Mouse (Mus musculus) embryo, embryonic 11.5 days (tissue): Measurements from ENCODE around the gene Ier3.

ENCODE experiments used
- DNase-seq: peaks from one replicate; pipeline ENCODE4 v3.0.0-alpha.2; 2012; ENCODE audit warnings: low read depth, low spot score

Gene Ier3

DNA sequence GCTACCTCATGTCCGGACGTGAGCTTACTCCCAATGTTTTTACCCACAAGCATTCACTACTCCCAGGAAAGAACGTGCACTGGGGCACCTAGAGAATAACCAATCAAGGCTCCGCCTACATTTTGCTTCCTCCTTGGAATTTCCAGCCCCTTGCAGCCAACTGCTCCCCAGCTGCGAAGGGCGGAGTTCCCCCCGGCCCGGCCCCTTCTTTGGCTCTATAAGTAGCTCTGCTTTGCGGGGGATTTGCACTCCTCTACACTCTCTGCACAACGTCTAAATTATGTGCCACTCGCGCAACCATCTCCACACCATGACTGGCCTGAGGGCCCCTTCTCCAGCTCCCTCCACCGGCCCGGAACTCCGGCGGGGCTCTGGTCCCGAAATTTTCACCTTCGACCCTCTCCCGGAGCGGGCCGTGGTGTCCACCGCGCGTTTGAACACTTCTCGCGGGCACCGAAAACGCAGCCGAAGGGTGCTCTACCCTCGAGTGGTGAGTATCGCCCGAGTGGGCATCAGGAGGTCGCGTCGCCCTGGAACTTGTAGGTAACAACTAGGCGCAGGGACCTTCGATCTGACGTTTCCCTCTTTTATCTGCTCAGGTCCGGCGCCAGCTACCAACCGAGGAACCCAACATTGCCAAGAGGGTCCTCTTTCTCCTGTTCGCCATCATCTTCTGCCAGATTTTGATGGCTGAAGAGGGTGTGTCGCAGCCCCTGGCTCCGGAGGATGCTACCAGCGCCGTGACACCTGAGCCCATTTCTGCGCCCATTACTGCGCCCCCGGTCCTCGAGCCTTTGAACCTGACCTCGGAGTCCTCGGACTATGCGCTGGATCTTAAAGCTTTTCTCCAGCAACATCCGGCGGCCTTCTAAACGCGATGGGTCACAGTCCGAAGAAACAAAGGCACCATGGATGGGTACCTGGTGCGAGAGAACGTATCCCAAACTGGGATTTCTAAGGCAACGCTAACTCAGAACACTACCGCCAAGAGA is at the start of gene Ier3:
Gene Ier3 (plus strand): TSS at position 246 of the 992 bp plus-strand sequence.
- no peak for DNase-seq

DNA sequence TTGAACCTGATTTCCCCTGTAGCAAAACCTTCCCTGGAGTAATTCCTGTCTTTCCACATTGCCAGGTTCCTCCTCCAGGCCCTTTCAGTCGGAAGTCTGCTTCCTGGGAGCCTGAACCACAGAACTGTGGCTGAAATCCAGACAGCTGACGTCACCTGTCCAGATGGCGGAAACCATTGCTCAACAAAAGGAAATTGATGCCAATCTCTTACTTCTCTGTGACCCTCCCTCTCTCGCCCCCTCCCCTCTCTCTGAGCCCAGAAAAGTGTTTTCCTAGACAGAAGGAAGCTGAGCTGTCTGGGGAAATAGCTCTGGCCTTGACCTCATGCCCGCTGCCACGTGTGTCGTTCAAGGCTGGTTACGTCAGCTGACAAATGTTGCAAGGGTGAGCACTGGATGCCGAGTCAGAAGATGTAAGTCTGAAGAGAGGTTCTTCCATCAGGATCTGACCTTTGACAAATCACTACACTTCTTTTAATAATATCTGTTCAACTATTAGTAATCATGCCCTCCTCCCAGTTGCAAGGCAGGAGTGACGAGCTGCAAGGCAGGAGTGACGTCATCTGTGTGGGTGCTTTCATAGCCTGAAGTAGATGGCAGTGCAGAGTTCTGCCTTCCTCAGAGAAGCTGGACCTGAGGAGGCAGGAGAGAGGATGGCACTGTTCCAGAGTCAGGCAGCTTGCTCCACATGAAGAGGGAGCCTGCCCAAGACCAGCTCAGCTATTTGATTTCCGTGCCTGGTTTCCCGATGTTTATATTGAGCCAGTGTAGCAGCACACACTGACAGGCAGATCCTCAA is 44.5 kb upstream of the Ier3 start:
- no peak for DNase-seq

DNA sequence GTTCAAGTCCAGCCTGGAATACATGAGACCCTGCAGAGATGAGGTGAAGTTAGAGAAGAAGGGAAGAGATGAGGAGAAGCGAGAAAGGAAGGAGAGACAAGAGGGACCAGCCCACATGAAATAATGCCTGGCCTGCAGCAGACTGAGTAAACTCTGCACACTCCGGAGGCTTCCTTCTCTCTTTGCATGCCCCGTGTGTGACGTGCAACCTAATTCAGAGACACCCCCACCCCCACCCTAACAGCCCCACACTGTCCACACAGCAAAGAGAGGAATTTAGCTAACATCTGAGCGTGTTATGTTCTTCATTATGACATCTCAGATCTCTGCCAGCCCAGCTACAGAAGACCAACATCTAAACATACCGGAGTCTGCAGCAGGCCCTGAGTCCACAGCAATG is 42.5 kb upstream of the Ier3 start:
- DNase-seq: no peak

DNA sequence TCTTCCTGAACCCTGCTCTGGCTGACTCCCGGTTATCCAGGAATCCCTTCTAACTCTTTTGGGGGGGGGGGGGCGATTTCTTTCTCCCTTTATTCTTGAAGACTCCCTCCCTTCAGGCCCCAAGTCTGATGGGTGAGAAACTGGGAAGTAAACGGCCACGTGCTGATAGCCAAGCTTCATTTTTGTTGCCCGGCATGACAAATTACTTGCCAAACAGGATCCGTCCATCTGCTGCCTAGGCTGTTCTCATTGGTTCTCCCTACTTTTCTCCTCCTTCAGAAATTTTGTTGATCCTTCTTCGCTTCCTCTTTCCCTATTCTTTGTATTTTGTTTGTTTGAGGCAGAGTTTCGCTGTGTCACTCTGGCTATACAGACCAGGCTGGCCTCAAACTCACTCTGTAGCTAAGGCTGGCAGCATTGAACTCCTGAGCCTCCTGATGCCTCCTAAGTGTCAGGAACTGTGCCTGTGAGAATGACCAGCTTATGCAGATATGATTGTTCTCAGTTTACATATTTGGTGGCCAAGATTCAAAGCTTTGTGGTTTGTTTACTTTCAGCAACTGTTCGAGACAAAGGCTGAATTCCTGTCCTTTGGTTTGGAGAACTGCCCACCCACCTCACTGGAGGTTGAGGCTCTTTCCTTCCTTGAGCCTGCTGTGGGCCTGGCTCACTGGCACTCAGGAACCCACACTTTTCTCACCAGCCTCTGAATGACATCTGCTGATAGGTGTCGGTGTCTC is 41.8 kb upstream of the Ier3 start:
- no peak for DNase-seq

DNA sequence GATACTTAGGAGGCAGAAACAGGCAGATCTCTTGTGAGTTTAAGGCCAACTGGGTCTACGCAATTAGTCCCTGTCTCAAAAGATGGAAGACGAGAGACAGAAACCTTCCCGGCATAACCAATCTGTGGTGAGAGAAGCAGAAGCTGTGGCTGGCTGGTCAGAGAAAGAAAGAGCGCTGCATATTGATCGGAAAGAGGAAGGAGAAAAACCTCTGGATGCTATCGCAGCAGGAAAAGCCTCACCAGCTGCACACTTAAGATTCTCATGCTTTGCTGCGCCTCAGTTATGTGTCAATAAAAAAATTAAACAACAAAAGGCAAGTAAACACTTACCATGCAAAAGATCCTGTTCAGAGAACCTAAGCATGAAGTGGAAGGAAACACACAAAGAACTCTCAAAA is 41.1 kb upstream of the Ier3 start:
- no peak for DNase-seq

DNA sequence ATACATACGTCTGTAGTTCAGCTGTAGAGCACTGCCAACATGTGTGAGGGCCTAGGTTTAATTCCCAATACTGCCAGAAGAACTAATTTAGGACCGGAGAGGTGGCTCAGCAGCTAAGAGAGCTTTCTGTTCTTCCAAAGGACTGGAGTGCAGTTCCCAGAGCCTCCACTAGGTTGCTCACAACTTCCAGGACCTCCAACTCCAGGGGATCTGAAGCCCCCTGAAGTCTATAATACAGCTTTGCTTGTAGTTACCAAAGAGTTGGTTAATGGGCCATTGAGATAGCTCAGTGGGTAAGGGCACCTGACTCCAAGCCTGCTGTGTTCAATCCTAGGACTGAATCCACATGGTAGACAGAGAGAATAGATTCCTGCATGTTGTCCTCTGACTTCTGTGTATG is 39.1 kb upstream of the Ier3 start:
- DNase-seq: no peak

DNA sequence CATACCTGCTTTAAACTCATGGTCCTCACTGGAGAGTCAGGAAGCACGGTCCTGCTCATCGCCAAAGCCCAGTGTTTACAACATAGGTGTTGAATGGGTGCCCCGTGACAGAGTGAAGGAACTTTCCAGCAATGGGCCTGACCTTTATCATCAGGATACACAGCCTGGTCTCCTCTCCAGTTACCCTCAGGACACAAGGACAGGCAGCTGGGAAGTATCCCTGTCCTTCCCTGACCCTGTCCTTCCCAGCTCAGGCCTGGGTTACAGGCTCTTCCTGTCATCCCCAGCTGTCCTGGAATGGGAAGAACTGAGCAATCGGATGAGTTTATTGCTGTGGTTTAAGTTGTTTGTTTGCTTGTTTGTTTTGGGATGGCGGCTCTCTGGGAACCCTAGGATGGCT is 38.6 kb upstream of the Ier3 start:
- no peak for DNase-seq

DNA sequence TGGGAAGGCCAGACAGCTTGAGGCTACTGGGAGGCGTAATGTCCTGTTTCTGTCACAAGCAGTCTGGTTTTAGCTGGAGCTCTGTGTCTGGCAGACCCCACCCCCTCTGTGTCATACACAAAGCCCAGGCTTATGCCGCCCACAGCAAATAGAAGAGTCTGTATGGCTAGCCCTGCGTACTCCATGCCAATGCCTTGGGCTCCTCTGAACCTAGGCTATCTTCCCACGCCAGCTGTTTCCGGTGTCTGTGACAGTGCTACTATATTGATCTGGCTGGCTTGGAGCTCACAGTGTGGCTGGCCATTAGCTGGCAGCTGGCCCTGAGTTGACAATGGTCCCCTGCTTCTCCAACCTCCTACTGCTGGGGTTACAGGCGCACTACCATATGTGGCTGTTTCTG is 37.5 kb upstream of the Ier3 start:
- DNase-seq: no peak

DNA sequence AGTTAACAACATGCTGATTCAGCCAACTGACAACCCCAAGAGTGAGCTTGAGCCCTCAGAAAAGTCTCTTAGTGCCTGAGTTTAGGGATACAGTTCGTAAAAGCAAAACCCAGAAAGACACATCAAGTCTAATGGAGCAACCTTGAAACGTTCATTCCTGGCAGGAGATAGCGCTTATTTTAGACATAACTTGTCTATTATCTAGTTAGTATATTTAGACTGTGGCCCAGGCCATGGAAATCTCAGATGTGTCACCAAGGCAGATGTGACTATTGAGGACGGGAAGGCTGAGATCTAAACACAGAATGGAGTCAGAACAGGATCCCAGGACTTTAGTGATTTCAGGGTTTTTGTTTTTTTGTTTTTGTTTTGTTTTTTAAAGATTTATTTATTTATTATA is 36.3 kb upstream of the Ier3 start:
- DNase-seq: no peak

DNA sequence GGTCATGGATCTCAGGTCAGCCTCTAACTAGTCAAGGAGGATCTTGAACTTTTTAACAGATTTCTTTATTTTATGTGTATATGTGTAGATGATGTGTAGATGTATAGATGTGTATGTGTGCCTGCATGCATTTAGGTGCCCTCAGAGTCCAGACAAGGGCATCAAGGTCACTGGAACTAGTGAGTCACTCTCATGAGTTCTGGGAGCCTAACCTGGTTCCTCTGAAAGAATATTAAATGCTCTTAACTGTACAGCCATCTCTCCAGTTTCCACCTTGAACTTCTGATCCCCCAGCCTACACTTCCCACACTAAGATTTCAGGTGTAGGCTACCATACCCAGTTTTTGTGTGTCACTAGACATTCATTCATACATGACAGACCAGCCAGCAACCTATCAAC is 34.0 kb upstream of the Ier3 start:
- DNase-seq: no peak

DNA sequence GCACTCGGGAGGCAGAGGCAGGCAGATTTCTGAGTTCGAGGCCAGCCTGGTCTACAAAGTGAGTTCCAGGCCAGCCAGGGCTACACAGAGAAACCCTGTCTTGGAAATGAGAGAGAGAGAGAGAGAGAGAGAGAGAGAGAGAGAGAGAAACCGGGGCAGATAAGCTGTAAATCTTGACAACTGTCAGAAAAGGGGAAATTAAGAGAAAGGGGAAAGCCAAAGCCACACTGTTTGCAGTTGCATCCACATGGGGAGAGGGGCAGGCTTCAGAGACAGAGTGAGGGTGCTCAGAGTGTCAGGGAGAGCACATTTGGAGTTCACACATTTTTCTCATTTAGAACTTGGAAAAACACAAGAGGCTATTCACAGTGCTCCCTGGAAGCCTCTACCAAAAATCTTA is 33.5 kb upstream of the Ier3 start:
- no peak for DNase-seq

DNA sequence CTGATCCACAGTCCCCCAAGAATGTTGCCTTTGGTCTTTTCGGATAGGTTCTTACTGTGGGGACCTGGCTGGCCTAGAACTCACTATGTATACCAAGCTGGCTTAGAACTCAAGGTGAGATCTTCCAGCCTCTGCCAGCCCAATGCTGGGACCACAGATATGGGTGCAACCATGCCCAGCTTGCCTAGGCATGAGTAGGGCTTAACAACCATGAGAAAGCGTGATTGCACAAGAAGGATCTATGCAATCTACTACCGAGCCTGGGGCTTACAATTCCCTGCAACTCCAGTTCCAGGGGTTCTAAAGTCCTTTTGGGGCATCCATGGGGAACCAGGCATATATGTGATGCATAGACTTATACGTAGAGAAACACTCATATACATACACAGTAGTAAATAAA is 30.6 kb upstream of the Ier3 start:
- DNase-seq: no peak

DNA sequence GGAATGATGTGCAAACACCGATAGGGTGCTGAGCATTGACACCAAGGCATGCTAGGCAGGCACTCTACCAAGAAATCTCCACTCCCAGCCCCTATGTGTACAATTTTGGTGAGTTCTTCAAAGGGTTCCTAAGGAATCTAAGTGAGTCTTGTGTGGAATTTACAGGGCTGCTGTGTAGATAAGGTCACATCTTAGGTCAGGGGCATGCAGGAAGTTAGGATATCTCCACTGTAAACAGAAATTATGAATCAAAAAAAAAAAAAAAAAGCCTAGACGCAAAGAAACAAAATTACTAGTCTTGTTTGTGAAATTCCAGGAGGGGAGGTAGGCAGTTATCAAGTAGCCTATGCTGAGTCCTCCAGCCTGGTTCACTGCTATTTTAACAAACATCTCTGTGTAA is 28.6 kb upstream of the Ier3 start:
- no peak for DNase-seq

DNA sequence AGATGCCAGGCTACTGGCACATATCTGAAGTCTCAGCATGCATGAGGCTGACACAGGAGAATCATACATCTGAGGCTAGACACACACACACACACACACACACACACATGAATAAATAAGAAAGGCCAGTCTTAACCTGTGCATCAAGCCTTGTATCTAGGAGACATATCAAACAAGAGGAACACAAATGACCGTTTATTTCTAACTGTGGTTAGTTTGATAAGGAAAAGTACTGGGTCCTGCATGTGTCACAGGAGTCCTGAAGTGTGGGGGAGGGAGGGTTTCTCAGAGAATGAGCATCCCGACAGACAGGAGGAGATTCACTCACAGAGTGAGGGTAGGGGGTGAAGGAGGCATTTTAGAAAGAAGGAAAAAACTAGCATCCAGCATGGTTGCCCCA is 26.4 kb upstream of the Ier3 start:
- DNase-seq: no peak

DNA sequence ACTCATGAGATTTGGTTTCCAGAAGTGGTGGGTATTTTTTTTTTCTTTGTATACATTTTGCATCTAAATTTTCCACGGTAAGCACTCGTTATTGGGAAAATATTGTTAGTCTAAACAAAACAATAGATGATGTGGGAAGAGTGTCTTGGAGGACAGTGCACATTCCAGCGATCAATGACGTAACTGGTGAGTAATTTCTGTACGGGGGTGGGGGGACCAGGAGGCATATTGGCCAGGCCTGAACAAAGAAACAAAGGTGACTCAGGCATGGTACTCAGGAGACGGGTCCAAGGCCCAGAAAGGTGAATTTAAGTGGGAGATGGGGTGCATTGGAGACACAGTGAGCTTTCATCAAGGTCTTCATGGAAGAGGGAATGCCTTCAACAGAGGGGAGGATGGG is 25.8 kb upstream of the Ier3 start:
- DNase-seq: no peak

DNA sequence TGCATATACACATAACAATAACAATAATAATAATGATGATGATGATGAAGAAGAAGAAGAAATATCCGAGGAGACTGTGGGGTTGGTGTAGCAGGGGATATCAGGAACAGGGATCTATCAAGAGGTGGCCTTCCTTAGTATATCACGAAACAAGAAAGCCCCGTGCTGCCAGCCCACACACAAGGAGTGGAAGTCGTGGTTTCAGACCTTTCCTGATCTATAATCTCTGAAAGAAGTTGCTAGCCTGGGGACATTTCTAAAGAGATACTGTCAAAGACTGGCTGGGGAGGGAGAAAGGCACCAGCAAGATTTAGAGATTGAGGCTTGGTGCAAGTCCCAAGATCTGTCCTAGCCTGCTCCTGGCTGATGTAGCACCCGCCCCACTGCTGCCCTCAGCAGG is 24.6 kb upstream of the Ier3 start:
- DNase-seq: no peak

DNA sequence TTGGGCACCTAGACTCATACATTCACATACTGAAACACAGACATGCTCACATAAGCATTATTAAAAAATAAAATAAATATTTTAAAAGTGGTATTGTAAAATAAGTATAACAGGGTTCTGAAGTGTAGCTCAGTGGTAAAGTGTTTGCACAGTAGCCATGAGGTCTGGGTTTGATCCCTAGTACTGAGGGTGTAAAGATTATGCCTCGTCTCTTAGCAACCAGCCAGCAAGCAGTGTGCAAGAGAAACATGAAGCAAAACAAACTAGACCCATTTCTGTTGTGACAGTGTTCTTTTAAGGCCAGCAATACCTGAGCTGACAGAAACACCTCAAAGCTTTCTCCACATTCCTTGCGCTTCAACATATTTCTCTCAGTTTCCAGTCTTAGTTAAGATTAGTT is 20.6 kb upstream of the Ier3 start:
- DNase-seq: no peak

DNA sequence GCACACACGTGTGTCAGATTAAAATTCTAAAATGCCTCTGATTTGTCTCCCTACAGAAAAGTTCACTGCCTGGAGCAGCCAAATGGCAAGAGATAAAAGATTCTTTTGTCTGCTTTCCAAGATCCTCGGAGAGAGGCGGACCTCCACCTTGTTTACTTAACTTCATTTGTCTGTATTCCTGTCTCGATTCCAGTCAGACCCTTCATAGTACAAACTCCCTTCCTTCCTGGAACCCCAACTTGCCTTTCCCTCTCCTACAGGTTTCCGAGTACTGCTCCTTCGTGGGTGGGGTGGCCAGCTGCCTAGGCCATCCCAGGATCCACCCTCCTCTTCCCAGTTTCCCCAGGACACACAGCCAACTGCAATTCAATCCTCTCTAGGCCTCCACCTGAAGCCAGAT is 18.5 kb upstream of the Ier3 start:
- no peak for DNase-seq

DNA sequence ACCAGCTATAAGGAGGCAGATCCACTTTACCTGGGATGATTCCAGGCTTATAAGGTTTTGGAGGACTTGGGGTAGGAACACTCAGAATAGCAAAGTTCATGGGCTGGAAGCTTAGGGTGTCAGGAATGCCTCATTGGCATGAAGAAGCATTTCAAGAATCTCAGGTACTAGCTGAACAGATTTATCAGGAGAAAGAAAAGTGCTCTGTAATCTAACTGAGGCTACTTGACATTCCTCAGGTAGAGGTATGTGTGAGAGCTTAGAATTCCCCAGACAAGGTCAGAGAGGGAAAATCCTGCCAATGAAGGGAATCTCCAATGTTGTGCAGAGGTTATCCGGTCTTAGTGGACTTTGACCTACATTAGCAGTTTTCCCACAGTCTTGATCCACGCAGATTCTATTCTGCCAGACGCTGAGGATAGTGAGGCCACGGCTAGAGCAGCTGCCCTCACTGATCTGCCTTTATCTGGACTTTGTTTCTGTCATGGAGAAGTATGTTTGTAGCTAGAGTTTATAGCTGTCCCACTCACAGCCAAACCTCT is 17.6 kb upstream of the Ier3 start:
- no peak for DNase-seq

DNA sequence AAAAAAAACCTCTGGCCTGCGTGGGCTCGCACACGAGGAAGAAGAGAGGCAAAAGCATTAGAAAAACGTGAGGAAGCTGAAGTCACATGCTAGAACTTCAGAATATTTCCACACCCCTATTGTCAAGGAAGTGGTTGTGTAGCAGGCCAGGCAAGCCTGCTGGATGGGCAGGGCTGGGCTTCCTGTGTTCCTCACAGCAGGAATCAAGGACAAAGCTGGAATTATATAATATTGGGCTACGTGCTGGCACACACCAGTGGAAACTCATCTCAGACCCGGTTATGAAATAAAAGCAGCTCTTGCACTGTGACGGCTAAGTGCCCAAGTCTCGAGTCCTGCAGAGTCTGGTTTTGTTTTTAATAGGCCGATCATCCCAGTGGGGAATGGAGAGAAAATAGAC is 13.4 kb upstream of the Ier3 start:
- no peak for DNase-seq

DNA sequence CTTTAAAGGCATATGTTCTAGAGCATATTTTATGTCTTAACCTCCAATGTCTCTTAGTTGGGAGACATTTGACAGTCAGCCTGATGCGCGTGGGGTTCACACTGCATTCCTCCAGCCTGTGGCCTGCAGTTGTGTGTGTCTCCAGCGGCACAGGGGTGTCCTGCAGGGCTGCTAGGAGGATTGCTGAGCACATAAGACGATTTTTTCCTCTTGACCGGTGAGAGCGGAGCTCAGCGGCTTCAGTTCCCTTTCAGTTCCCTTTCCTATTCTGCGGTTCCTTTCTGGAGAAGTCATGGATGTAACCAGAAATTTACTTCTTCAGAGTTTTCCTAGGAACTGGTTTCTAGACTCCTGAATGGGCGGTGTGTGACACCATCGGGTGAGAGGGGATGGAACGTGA is 12.1 kb upstream of the Ier3 start:
- no peak for DNase-seq
